Comparison of ENCODE assay signal across 23 mouse cellular contexts in the genomic region with DNA sequence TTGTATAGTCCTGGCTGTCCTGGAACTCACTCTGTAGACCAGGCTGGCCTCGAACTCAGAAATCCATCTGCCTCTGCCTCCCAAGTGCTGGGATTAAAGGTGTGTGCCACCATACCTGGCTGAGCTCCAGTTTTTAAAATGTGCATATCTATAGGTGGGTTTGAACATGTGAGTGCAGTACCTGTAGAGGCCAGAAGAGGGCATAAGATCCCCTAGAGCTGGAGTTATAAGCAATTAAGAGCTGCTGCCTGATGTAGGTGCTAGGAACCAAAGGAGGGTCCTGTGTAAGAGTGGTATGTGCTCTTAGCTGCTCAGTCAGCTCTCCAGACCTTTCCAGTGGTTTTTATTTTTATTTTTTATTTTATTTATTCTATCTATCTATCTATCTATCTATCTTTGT.
DNase-seq lines count a peak whose midpoint lies in the region; ATAC-seq and TF ChIP-seq lines count a peak whose summit lies in the region.
"Had no signal": no experiment of that assay in that cellular context is flagged by ENCODE, and none has a peak within 500 bp of the region (broad histone marks: within the 10 kb centered on the region; RNA-seq: fewer than 3 reads in every experiment).

No protein-coding gene starts in this region.

- H3K36me3 ChIP-seq in liver, embryonic 14.5 days (replicated peaks; ENCODE audit: control insufficient read depth, insufficient read depth, low read depth): no peaks in the 10 kb centered on the region
- no peaks in the 10 kb centered on the region; the same call in 1 of the 2 replicates for H3K36me3 ChIP-seq in liver, embryonic 11.5 days (ENCODE audit: control insufficient read depth, insufficient read depth, low read length)
- H3K36me3 ChIP-seq: G1E; hindbrain, embryonic 12.5 days; limb, embryonic 15.5 days; neural tube, embryonic 13.5 days had no signal

- H3K9me3 ChIP-seq in liver, embryonic 14.5 days (ENCODE audit: control insufficient read depth, low read length): no peaks in the 10 kb centered on the region
- H3K9me3 ChIP-seq in liver, embryonic 11.5 days (ENCODE audit: control insufficient read depth, low read length): peaks cover 3% of the 10 kb centered on the region
- H3K9me3 ChIP-seq: intestine, embryonic 15.5 days; limb, embryonic 15.5 days; neural tube, embryonic 13.5 days had no signal

- no peak overlapping the region for H3K4me2 ChIP-seq in liver, embryonic 14.5 days (ENCODE audit: low read depth)
- no peak overlapping the region for H3K4me2 ChIP-seq in liver, embryonic 11.5 days
- H3K4me2 ChIP-seq: forebrain, embryonic 13.5 days; heart, embryonic 11.5 days; hindbrain, embryonic 12.5 days; intestine, embryonic 15.5 days; limb, embryonic 15.5 days; midbrain, embryonic 11.5 days; neural tube, embryonic 13.5 days had no signal

- TF ChIP-seq EP300 in liver, embryonic 14.5 days (IDR thresholded peaks at IDR 0.05; ENCODE audit: low read depth): no peak

- H3K27ac ChIP-seq in gastrocnemius, adult 2 months: no peak overlapping the region
- no peak overlapping the region for H3K27ac ChIP-seq in liver, embryonic 14.5 days
- no peak overlapping the region for H3K27ac ChIP-seq in liver, embryonic 11.5 days (ENCODE audit: low read depth, low read length)
- H3K27ac ChIP-seq: forebrain, embryonic 13.5 days; hindbrain, embryonic 12.5 days; intestine, embryonic 15.5 days; limb, embryonic 15.5 days; neural tube, embryonic 13.5 days had no signal

- ATAC-seq in liver, embryonic 14.5 days (ENCODE audit: insufficient read depth): no peak
- no peak for ATAC-seq in liver, embryonic 11.5 days (replicated peaks; ENCODE audit: low FRiP score)
- ATAC-seq in erythroblast, adult 5-6 weeks (replicated peaks; ENCODE audit: low FRiP score, poor library complexity, severe bottlenecking): no peak
- ATAC-seq: forebrain, embryonic 13.5 days; intestine, embryonic 15.5 days had no signal

- no peak overlapping the region for H3K9ac ChIP-seq in liver, embryonic 14.5 days (replicated peaks)
- H3K9ac ChIP-seq in liver, embryonic 11.5 days (ENCODE audit: low read depth, low read length): no peak overlapping the region
- H3K9ac ChIP-seq: forebrain, embryonic 13.5 days; hindbrain, embryonic 12.5 days; intestine, embryonic 15.5 days; limb, embryonic 15.5 days; neural tube, embryonic 13.5 days had no signal

- 47% methylated on average over 1 of the region's 1 CpGs for WGBS in liver, embryonic 14.5 days (ENCODE audit: insufficient replicate concordance)
- 57% methylated on average over 1 of the region's 1 CpGs for WGBS in liver, embryonic 11.5 days

- TF ChIP-seq CTCF in gastrocnemius, adult 2 months (IDR thresholded peaks at IDR 0.05): peak; percentile 12; the same call in 1 of the 2 replicates
- TF ChIP-seq CTCF in liver, embryonic 14.5 days (IDR thresholded peaks at IDR 0.05; ENCODE audit: low read depth): 0 out of 2 replicates have a peak, but pooled peaks have one; percentile 28

- intact Hi-C loops in gastrocnemius, adult 2 months (cut with DNase I): no loop called here
- intact Hi-C loops in gastrocnemius, postnatal 36 days (cut with DNase I): no loop called here

- H3K4me1 ChIP-seq in liver, embryonic 14.5 days (replicated peaks; ENCODE audit: control insufficient read depth in 2 of 2, insufficient read depth in 2 of 2, low read length in 1 of 2): no peaks in the 10 kb centered on the region
- H3K4me1 ChIP-seq in liver, embryonic 11.5 days (replicated peaks; ENCODE audit: control insufficient read depth, insufficient read depth, low read length): no peaks in the 10 kb centered on the region
- H3K4me1 ChIP-seq: forebrain, embryonic 13.5 days; hindbrain, embryonic 12.5 days; intestine, embryonic 15.5 days; limb, embryonic 15.5 days; neural tube, embryonic 13.5 days had no signal

- no peak overlapping the region for H3K4me3 ChIP-seq in gastrocnemius, adult 2 months
- no peak overlapping the region for H3K4me3 ChIP-seq in liver, embryonic 14.5 days (ENCODE audit: insufficient read depth in 1 of 2, low read depth in 2 of 2, low read length in 2 of 2)
- no peak overlapping the region for H3K4me3 ChIP-seq in liver, embryonic 11.5 days (ENCODE audit: low read depth, low read length)
- H3K4me3 ChIP-seq: erythroblast, embryonic 14.5 days; forebrain, embryonic 13.5 days; hindbrain, embryonic 12.5 days; intestine, embryonic 15.5 days; limb, embryonic 15.5 days; neural tube, embryonic 13.5 days had no signal

- no peak for DNase-seq in gastrocnemius, adult 2 months
- no peak for DNase-seq in gastrocnemius, postnatal 36 days
- no peak for DNase-seq in liver, embryonic 14.5 days (ENCODE audit: low read depth in 3 of 3, low spot score in 3 of 3)
- no peak for DNase-seq in liver, embryonic 11.5 days (ENCODE audit: low spot score)
- peak; percentile 19 for DNase-seq in B cell, adult 2 months
- DNase-seq in induced T-regulatory cell, adult 2 months (ENCODE audit: low read depth): peak; percentile 5
- no peak for DNase-seq in frontal cortex, postnatal 14 days (ENCODE audit: low spot score in 2 of 2)
- DNase-seq: cerebellum, adult 18-20 months; cerebellum, postnatal 25 days; heart, postnatal 10 days; lung, adult 2 months; right cerebral cortex, adult 18-20 months; thymus, postnatal 25 days had no signal

- H3K27me3 ChIP-seq in liver, embryonic 14.5 days (ENCODE audit: control insufficient read depth, insufficient read depth, low read length): no peaks in the 10 kb centered on the region
- H3K27me3 ChIP-seq in liver, embryonic 11.5 days (replicated peaks; ENCODE audit: control insufficient read depth, insufficient read depth, low read length): no peaks in the 10 kb centered on the region
- H3K27me3 ChIP-seq: forebrain, embryonic 13.5 days; hindbrain, embryonic 12.5 days; intestine, embryonic 15.5 days; limb, embryonic 15.5 days; neural tube, embryonic 13.5 days had no signal

Comparison
In these comparisons a context has a peak if more than half of its experiments do, and no peak if none do; other contexts are left out.
1. DNase-seq: peak in B cell, adult 2 months (2 of 2) and induced T-regulatory cell, adult 2 months (single experiment); none in gastrocnemius, adult 2 months (single experiment), gastrocnemius, postnatal 36 days (0 of 2), liver, embryonic 14.5 days (0 of 3), liver, embryonic 11.5 days (single experiment) and frontal cortex, postnatal 14 days (0 of 2).